Mouse (Mus musculus): ENCODE measurements around the gene Cyp20a1. TPM values are rescaled to one million over a fixed set of nuclear protein-coding genes. Genes with fewer than 3 reads are reported as not detected.
A peak's percentile ranks its signal among the peaks of the same experiment; 100 is the strongest.

Cyp20a1 gene
- 22.2 and 24.1 TPM in 2 replicates for polyA plus RNA-seq (2015; fragmentation: Nextera tagmentation; extraction: Ambion mirVana)

DNA sequence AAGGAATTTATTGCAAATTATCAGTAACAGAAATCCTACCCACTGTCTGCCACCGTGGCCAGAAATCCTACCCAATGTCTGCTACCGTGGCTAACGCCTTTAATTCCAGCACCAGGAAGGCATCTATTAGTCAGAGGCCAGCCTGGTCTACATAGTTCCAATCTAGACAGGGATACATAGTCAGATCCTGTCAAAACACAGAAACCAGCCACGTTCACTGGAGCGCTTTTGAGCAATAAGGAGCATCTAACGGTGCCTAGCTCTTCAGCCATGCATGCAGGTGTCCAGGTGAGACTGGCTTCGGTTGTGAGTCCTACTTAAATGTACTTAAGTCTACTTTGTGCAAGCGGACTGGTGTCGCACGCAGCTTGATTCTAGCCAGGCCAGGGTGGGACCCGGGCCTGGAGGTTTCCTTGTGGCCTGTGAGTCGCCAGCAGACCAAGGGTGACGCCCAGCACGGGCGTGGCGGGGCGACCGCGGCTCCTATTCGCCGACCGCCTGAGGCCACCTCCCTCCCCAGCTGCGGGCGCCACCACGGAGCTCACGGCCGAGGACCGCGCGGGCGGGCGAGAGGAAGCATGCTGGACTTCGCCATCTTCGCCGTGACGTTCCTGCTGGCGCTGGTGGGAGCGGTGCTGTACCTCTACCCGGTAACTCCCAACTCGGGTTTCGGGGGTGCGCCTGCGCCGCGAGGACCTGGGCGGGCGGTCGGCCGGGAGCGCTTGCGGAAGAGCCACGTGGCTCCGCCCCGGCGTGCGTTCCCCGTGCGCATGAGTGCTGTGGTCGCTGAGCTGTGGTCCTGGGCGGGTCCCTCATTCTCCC is at the start of gene Cyp20a1:
TSS of gene Cyp20a1 (plus strand) at position 516 of the 822 bp plus-strand sequence.
- Histone ChIP-seq H3K9ac (ENCODE audit: low read length) (peak within 1 kb of the TSS; percentile 88), H3K27ac (ENCODE audit: low read length) (peak within 1 kb of the TSS; percentile 96), H3K4me1 (ENCODE audit: control insufficient read depth, insufficient read depth, low read length) (peaks cover 13% of the 10 kb centered on the region), H3K9me3 (replicated peaks; ENCODE audit: control insufficient read depth, low read length) (no peaks in the 10 kb centered on the region), H3K4me3 (replicated peaks; ENCODE audit: low read length) (peak within 1 kb of the TSS; percentile 78), H3K27me3 (ENCODE audit: control insufficient read depth, insufficient read depth, low read length) (no peaks in the 10 kb centered on the region), H3K4me2 (ENCODE audit: low read depth, low read length) (peak within 1 kb of the TSS; percentile 84), H3K36me3 (ENCODE audit: control insufficient read depth, insufficient read depth, low read length) (0 out of 2 replicates have a peak, but pooled peaks cover 8% of the 10 kb centered on the region)
- ATAC-seq (ENCODE audit: insufficient read depth, low FRiP score), result peak; percentile 99
- whole genome bisulfite sequencing, result under 1% methylated on average over 60 of the region's 60 CpGs

DNA sequence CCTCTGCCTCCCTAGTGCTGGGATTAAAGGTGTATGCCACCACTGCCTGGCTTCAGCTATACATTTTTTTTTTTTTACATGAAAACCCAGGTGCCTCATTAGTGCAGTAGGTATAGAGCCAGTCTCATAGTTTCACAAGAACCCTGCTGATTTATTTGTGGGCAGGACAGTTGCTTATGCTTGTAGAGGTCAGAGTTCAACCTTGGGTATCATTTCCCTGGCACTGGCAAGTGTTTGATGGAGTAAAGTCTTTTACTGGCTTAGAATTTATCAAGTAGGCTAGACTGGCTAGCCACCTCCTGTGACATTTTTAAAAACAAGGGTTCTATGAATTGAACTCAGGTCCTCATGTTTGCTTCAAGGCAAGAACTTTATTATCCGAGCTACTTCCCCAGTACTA is 49.2 kb upstream of the Cyp20a1 start:
- Histone ChIP-seq H3K36me3 (ENCODE audit: control insufficient read depth, insufficient read depth, low read length) (peaks cover 7% of the 10 kb centered on the region; the same call in 1 of the 2 replicates), H3K4me1 (ENCODE audit: control insufficient read depth, insufficient read depth, low read length) (no peaks in the 10 kb centered on the region), H3K27ac (ENCODE audit: low read length) (no peak overlapping the region), H3K4me3 (replicated peaks; ENCODE audit: low read length) (no peak overlapping the region), H3K4me2 (ENCODE audit: low read depth, low read length) (no peak overlapping the region), H3K9me3 (replicated peaks; ENCODE audit: control insufficient read depth, low read length) (no peaks in the 10 kb centered on the region), H3K27me3 (ENCODE audit: control insufficient read depth, insufficient read depth, low read length) (no peaks in the 10 kb centered on the region), H3K9ac (ENCODE audit: low read length) (no peak overlapping the region)
- ATAC-seq (ENCODE audit: insufficient read depth, low FRiP score), result no peak
- 57% methylated on average over 1 of the region's 1 CpGs for WGBS

DNA sequence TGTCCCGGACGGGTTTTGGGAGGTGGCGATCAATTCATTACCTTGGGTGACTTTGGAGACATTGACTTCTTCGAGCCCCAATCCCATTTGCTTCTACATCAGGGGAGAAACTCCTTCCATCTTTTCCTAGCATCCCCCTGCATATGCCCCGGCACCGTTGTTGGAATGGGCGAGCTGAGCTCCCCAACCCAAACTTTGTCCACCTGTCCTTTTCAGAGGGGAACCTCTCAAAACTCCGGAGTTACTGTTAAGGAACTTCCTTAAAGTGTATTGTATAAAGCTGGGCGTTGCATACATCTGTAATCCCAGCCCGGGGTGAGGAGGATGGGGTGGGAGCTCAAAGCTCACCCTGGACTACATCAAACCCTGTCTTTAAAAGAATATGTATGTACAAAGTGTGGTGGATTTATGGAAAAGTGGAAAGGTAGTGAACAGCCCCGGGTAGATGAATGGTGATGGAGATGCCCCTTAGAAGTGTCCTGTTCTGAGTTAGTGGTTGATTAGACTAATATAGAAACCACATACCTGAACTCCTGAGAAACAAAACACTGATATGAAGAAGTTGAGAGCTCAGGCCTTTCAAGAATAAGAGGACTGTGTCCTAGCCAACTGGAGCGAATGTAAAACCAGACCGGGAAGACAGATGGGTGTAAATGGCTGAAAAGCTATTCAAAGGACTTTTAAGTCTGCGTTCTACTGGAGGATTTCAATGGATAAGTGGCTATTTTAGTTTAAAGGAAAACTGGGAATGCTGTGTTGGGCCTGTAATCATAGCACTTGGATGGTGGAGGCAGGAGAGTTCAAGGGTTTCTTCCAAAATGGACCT is 720 bp downstream of the Cyp20a1 start:
- peak; percentile 6; the same call in 1 of the 2 replicates for ATAC-seq (ENCODE audit: insufficient read depth, low FRiP score)
- Histone ChIP-seq H3K9ac (ENCODE audit: low read length) (peak overlapping the region; percentile 88), H3K27me3 (ENCODE audit: control insufficient read depth, insufficient read depth, low read length) (no peaks in the 10 kb centered on the region), H3K36me3 (ENCODE audit: control insufficient read depth, insufficient read depth, low read length) (0 out of 2 replicates have a peak, but pooled peaks cover 8% of the 10 kb centered on the region), H3K27ac (ENCODE audit: low read length) (peak overlapping the region; percentile 96), H3K4me3 (replicated peaks; ENCODE audit: low read length) (peak overlapping the region; percentile 78), H3K4me1 (ENCODE audit: control insufficient read depth, insufficient read depth, low read length) (peaks cover 13% of the 10 kb centered on the region), H3K9me3 (replicated peaks; ENCODE audit: control insufficient read depth, low read length) (no peaks in the 10 kb centered on the region), H3K4me2 (ENCODE audit: low read depth, low read length) (peak overlapping the region; percentile 84)
- WGBS, result 11% methylated on average over 14 of the region's 14 CpGs

DNA sequence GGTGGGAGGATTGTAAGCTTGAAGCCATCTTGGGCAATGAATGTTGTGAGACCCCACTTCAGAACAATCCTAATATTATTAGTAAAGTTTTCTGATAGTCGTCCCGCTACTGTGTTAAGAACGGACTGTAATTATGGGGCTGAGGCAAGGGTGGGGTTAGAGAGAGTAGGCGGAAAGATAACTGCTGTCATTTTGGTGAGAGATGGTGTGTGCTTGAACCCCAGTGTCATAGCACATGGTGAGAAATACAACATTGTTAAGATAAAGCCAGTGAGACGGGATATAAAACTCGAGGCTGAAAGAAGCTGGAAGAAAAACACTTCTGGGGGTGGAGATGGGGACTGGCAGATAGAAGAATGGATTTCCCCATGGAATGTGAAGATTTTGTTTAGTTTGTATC is 1.5 kb downstream of the Cyp20a1 start:
- ATAC-seq (ENCODE audit: insufficient read depth, low FRiP score), result no peak
- H3K4me2 ChIP-seq (ENCODE audit: low read depth, low read length), result no peak overlapping the region
- H3K4me1 ChIP-seq (ENCODE audit: control insufficient read depth, insufficient read depth, low read length), result peaks cover 13% of the 10 kb centered on the region
- H3K27ac ChIP-seq (ENCODE audit: low read length), result no peak overlapping the region
- peaks cover 3% of the 10 kb centered on the region; the same call in 1 of the 2 replicates for H3K9me3 ChIP-seq (replicated peaks; ENCODE audit: control insufficient read depth, low read length)
- no peaks in the 10 kb centered on the region for H3K27me3 ChIP-seq (ENCODE audit: control insufficient read depth, insufficient read depth, low read length)
- H3K9ac ChIP-seq (ENCODE audit: low read length), result no peak overlapping the region
- 73% methylated on average over 6 of the region's 6 CpGs for WGBS
- H3K4me3 ChIP-seq (replicated peaks; ENCODE audit: low read length), result no peak overlapping the region
- H3K36me3 ChIP-seq (ENCODE audit: control insufficient read depth, insufficient read depth, low read length), result 0 out of 2 replicates have a peak, but pooled peaks cover under 1% of the 10 kb centered on the region

DNA sequence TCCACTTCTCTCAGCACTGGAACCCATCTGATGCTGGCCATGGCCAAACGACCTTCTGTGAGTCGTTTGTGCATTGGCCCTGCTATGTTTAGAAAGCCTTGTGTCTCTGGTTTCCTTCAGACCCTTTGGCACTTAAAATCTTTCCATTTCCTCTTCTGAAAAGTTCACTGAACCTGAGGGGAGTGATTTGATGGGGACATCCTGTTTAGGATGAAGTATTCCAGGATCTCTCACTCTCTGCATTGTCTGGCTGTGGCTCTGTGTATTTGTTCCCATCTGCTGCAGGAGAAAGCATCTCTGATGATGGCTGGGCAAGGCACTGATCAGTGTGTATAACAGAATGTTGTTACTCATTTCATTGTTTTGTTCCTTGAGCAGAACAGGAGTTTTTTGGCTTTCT is 2.6 kb downstream of the Cyp20a1 start:
- no peaks in the 10 kb centered on the region for H3K36me3 ChIP-seq (ENCODE audit: control insufficient read depth, insufficient read depth, low read length)
- no peak overlapping the region for H3K4me2 ChIP-seq (ENCODE audit: low read depth, low read length)
- ATAC-seq (ENCODE audit: insufficient read depth, low FRiP score), result no peak
- H3K27ac ChIP-seq (ENCODE audit: low read length), result no peak overlapping the region
- H3K4me1 ChIP-seq (ENCODE audit: control insufficient read depth, insufficient read depth, low read length), result peaks cover 13% of the 10 kb centered on the region
- WGBS, result 33% methylated on average over 2 of the region's 2 CpGs
- no peaks in the 10 kb centered on the region for H3K27me3 ChIP-seq (ENCODE audit: control insufficient read depth, insufficient read depth, low read length)
- no peak overlapping the region for H3K4me3 ChIP-seq (replicated peaks; ENCODE audit: low read length)
- H3K9me3 ChIP-seq (replicated peaks; ENCODE audit: control insufficient read depth, low read length), result peaks cover 11% of the 10 kb centered on the region; the same call in 1 of the 2 replicates
- H3K9ac ChIP-seq (ENCODE audit: low read length), result no peak overlapping the region

DNA sequence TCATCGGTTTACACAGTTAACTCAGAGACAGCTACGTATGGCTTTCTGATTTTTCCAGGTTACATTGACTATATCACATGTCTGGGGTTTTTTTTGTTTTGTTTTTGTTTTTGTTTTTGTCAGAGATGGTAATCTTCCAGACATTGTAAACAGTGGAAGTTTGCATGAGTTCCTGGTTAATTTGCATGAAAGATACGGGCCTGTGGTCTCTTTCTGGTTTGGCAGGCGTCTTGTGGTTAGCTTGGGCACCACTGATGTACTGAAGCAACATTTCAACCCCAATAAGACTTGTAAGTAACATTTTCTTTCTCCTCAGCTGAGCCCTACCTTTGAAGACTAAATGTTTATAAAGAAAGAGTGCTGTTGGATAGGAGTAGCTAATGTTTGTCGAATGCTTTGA is 9.7 kb downstream of the Cyp20a1 start:
- no peaks in the 10 kb centered on the region for H3K4me1 ChIP-seq (ENCODE audit: control insufficient read depth, insufficient read depth, low read length)
- no peaks in the 10 kb centered on the region for H3K36me3 ChIP-seq (ENCODE audit: control insufficient read depth, insufficient read depth, low read length)
- H3K4me2 ChIP-seq (ENCODE audit: low read depth, low read length), result no peak overlapping the region
- H3K27me3 ChIP-seq (ENCODE audit: control insufficient read depth, insufficient read depth, low read length), result no peaks in the 10 kb centered on the region
- H3K4me3 ChIP-seq (replicated peaks; ENCODE audit: low read length), result no peak overlapping the region
- no peak for ATAC-seq (ENCODE audit: insufficient read depth, low FRiP score)
- peaks cover 11% of the 10 kb centered on the region; the same call in 1 of the 2 replicates for H3K9me3 ChIP-seq (replicated peaks; ENCODE audit: control insufficient read depth, low read length)
- H3K27ac ChIP-seq (ENCODE audit: low read length), result no peak overlapping the region
- H3K9ac ChIP-seq (ENCODE audit: low read length), result no peak overlapping the region
- 85% methylated on average over 5 of the region's 5 CpGs for WGBS

DNA sequence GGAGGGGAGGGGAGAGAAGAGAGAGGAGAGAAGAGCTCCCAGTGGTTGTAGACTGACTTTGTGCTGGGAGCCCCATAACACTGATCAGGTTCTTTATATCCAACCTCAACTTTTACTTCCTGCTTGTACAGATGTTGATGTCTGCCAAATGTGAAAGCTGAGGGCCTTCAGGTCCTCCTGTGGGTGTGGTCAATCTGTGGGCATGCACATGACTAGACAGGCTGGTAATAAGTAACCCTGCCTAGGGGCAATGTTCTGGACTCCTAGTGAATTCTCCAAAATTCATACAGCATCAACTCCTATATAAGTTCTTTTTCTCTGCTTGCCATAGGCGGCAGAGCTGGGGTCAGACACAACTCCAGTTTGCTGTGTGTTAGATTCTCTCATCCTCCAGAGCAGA is 18.5 kb downstream of the Cyp20a1 start:
- Histone ChIP-seq H3K27me3 (ENCODE audit: control insufficient read depth, insufficient read depth, low read length) (no peaks in the 10 kb centered on the region), H3K4me2 (ENCODE audit: low read depth, low read length) (no peak overlapping the region), H3K9me3 (replicated peaks; ENCODE audit: control insufficient read depth, low read length) (no peaks in the 10 kb centered on the region), H3K4me3 (replicated peaks; ENCODE audit: low read length) (no peak overlapping the region), H3K4me1 (ENCODE audit: control insufficient read depth, insufficient read depth, low read length) (no peaks in the 10 kb centered on the region), H3K27ac (ENCODE audit: low read length) (no peak overlapping the region), H3K9ac (ENCODE audit: low read length) (no peak overlapping the region), H3K36me3 (ENCODE audit: control insufficient read depth, insufficient read depth, low read length) (0 out of 2 replicates have a peak, but pooled peaks cover 5% of the 10 kb centered on the region)
- no peak for ATAC-seq (ENCODE audit: insufficient read depth, low FRiP score)
- WGBS, result 88% methylated on average over 1 of the region's 1 CpGs

DNA sequence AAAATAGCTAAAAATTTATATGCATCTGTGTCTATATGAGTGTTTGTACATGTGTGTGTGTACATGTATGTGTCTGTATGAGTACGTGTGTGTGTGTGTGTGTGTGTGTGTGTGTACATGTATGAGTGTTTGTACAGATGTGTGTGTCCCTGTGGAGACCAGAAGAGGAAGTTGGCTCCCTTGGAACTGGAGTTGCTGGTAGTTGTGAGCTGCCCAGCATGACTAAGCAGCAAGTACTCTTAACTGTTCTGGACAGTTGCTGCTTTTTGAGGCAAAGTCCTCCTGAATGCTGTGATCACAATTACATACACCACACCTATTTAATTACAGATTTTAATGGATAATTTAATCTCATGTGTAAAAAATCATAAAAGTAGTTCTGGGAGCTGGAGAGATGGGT is 33.4 kb downstream of the Cyp20a1 start:
- Histone ChIP-seq H3K27ac (ENCODE audit: low read length) (no peak overlapping the region), H3K9ac (ENCODE audit: low read length) (no peak overlapping the region), H3K36me3 (ENCODE audit: control insufficient read depth, insufficient read depth, low read length) (peaks cover 8% of the 10 kb centered on the region; the same call in 1 of the 2 replicates), H3K9me3 (replicated peaks; ENCODE audit: control insufficient read depth, low read length) (no peaks in the 10 kb centered on the region), H3K4me1 (ENCODE audit: control insufficient read depth, insufficient read depth, low read length) (no peaks in the 10 kb centered on the region), H3K27me3 (ENCODE audit: control insufficient read depth, insufficient read depth, low read length) (no peaks in the 10 kb centered on the region), H3K4me2 (ENCODE audit: low read depth, low read length) (no peak overlapping the region), H3K4me3 (replicated peaks; ENCODE audit: low read length) (no peak overlapping the region)
- 88% methylated on average over 1 of the region's 1 CpGs for WGBS
- ATAC-seq (ENCODE audit: insufficient read depth, low FRiP score), result no peak

DNA sequence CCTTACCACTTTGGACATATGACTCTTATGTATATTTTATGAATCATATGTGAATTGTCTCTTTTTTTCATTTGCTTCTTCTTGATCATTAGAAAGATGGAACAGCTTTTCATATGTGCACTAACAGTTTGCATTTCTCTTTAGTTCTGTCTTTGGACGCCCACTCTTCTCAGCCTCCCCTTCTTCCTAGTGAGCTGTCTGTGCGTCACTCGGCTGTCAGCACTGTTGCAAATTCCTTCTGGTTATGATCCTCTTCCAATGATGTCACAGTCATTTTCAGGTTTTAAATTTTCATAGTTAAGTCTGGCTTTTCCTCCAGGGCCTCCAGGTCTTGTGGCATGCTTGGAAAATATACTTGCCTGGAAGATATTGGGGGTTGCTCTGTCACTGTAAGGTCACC is 38.8 kb downstream of the Cyp20a1 start:
- H3K4me3 ChIP-seq (replicated peaks; ENCODE audit: low read length), result no peak overlapping the region
- H3K4me2 ChIP-seq (ENCODE audit: low read depth, low read length), result no peak overlapping the region
- H3K27ac ChIP-seq (ENCODE audit: low read length), result no peak overlapping the region
- 95% methylated on average over 3 of the region's 3 CpGs for WGBS
- ATAC-seq (ENCODE audit: insufficient read depth, low FRiP score), result no peak
- H3K36me3 ChIP-seq (ENCODE audit: control insufficient read depth, insufficient read depth, low read length), result peaks cover 8% of the 10 kb centered on the region
- H3K9ac ChIP-seq (ENCODE audit: low read length), result no peak overlapping the region
- H3K9me3 ChIP-seq (replicated peaks; ENCODE audit: control insufficient read depth, low read length), result no peaks in the 10 kb centered on the region
- no peaks in the 10 kb centered on the region for H3K4me1 ChIP-seq (ENCODE audit: control insufficient read depth, insufficient read depth, low read length)
- H3K27me3 ChIP-seq (ENCODE audit: control insufficient read depth, insufficient read depth, low read length), result no peaks in the 10 kb centered on the region
